Mouse (Mus musculus): Measurements from ENCODE around the gene Klhl5. TPM values are rescaled to one million over a fixed set of nuclear protein-coding genes. Genes with fewer than 3 reads are reported as not detected.

Gene Klhl5
- polyA plus RNA-seq, 1 experiment = 12.0 TPM

DNA sequence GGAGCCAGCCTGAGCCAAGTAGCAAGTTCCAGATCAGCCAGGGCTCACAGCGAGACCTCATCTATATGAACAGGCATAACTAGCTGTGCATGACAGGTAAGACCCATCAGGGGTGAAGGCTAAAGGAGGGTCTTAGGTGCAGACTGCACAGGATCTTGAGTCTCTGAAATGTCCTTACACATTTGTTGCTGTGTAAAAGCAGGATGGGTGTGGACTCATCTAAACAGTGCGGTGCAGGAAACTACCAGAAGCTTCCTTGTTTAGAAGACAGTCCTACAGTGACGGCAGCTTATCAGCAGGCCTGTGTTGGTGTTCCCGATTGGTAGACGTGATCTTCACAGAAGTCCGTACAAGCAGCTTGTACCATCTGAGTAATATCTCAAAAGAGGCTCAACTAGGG is 6.0 kb downstream of the Klhl5 start:
- no peak for TF ChIP-seq EP300 (IDR thresholded peaks at IDR 0.05; ENCODE audit: insufficient read depth, low read depth, low read length)
- no peak for TF ChIP-seq CTCF (IDR thresholded peaks at IDR 0.05; ENCODE audit: low read depth, low read length)
- no peak for TF ChIP-seq POLR2A (IDR thresholded peaks at IDR 0.05; ENCODE audit: insufficient read depth, low read length)
- Histone ChIP-seq H3K27me3 (ENCODE audit: control insufficient read depth, insufficient read depth, low read length, poor library complexity, severe bottlenecking) (no peaks in the 10 kb centered on the region), H3K27ac (ENCODE audit: insufficient read depth, low read length) (no peak overlapping the region)

DNA sequence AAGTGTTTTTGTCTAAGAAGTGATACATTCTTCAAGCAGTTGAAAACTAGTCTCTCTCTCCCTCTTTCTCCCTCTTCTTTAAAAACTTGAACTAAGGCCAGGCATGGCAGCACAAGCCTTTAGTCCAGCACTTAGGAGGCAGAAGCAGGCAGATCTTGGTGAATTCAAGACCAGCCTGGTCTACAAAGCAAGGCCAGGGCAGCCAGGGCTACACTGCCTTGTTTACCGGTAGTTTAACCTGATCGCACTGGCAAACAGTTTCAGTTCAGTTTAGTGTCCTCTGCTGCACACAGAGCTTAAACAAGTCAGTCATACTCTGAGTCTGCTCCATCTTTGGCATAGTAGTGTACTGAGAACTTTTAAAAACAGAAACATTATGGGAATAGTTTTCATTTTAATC is 9.4 kb downstream of the Klhl5 start:
- no peaks in the 10 kb centered on the region for H3K27me3 ChIP-seq (ENCODE audit: control insufficient read depth, insufficient read depth, low read length, poor library complexity, severe bottlenecking)
- no peak overlapping the region for H3K9ac ChIP-seq (ENCODE audit: low read depth, poor library complexity, severe bottlenecking)
- no peak overlapping the region for H3K4me3 ChIP-seq (ENCODE audit: low read depth, low read length)
- TF ChIP-seq POLR2A (IDR thresholded peaks at IDR 0.05; ENCODE audit: insufficient read depth, low read length) (no peak), CTCF (IDR thresholded peaks at IDR 0.05; ENCODE audit: low read depth, low read length) (no peak), EP300 (IDR thresholded peaks at IDR 0.05; ENCODE audit: insufficient read depth, low read depth, low read length) (no peak)
- no peak overlapping the region for H3K27ac ChIP-seq (ENCODE audit: insufficient read depth, low read length)
- no peaks in the 10 kb centered on the region; the same call in 1 of the 2 replicates for H3K36me3 ChIP-seq (ENCODE audit: control insufficient read depth, insufficient read depth, low read length, poor library complexity, severe bottlenecking)
- H3K9me3 ChIP-seq (replicated peaks; ENCODE audit: control insufficient read depth, insufficient read depth, low read length, poor library complexity, severe bottlenecking) = no peaks in the 10 kb centered on the region
- H3K4me1 ChIP-seq (ENCODE audit: control insufficient read depth, insufficient read depth, low read length) = no peaks in the 10 kb centered on the region

More for the DNA sequence above, 6.0 kb downstream of the Klhl5 start:
- Histone ChIP-seq H3K9me3 (replicated peaks; ENCODE audit: control insufficient read depth, insufficient read depth, low read length, poor library complexity, severe bottlenecking) (no peaks in the 10 kb centered on the region), H3K9ac (ENCODE audit: low read depth, poor library complexity, severe bottlenecking) (no peak overlapping the region), H3K36me3 (ENCODE audit: control insufficient read depth, insufficient read depth, low read length, poor library complexity, severe bottlenecking) (no peaks in the 10 kb centered on the region; the same call in 1 of the 2 replicates), H3K4me3 (ENCODE audit: low read depth, low read length) (no peak overlapping the region), H3K4me1 (ENCODE audit: control insufficient read depth, insufficient read depth, low read length) (no peaks in the 10 kb centered on the region)

DNA sequence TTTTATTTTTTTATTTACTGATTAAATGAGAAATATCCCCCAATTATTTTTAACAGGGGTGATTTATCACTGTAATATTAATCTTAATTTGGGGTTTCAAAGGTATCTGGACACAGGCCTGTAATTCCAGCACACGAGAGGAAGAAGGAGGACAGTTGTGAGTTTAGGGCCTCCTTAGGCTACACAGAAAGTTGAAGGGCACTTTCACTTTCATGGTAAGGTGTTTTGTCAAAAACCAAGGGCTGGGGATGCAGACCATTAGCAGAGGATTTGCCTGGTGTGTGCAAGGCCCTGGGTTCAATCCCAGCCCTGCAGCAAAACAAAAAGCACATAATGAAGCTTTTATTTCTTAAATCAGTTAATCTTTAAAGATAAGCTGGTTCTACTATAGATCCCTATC is 12.2 kb downstream of the Klhl5 start:
- no peaks in the 10 kb centered on the region for H3K9me3 ChIP-seq (replicated peaks; ENCODE audit: control insufficient read depth, insufficient read depth, low read length, poor library complexity, severe bottlenecking)
- TF ChIP-seq EP300 (IDR thresholded peaks at IDR 0.05; ENCODE audit: insufficient read depth, low read depth, low read length) = no peak
- TF ChIP-seq POLR2A (IDR thresholded peaks at IDR 0.05; ENCODE audit: insufficient read depth, low read length) = no peak
- TF ChIP-seq CTCF (IDR thresholded peaks at IDR 0.05; ENCODE audit: low read depth, low read length) = no peak
- H3K27me3 ChIP-seq (ENCODE audit: control insufficient read depth, insufficient read depth, low read length, poor library complexity, severe bottlenecking) = no peaks in the 10 kb centered on the region
- no peak overlapping the region for H3K4me3 ChIP-seq (ENCODE audit: low read depth, low read length)
- H3K36me3 ChIP-seq (ENCODE audit: control insufficient read depth, insufficient read depth, low read length, poor library complexity, severe bottlenecking) = no peaks in the 10 kb centered on the region; the same call in 1 of the 2 replicates
- H3K4me1 ChIP-seq (ENCODE audit: control insufficient read depth, insufficient read depth, low read length) = no peaks in the 10 kb centered on the region
- H3K9ac ChIP-seq (ENCODE audit: low read depth, poor library complexity, severe bottlenecking) = no peak overlapping the region
- no peak overlapping the region for H3K27ac ChIP-seq (ENCODE audit: insufficient read depth, low read length)

DNA sequence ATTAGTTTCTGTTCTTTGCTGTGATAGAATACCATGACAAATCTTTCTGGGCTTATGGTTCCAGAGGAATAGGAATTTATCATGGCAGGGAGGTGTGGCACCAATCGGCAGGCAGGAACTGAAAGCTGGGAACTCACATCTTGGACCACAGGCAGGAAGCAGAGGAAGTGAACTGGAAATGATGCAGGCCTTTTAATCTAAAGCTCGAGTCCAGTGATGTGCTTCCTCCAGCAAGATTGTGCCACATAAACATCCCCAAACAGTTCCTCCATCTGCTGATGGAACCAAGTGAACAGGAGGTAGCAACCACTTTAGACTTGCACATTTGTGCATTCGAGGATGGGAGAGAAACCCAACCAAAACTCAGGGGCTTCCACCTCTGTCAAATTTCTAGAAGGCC is 12.6 kb downstream of the Klhl5 start:
- no peaks in the 10 kb centered on the region for H3K9me3 ChIP-seq (replicated peaks; ENCODE audit: control insufficient read depth, insufficient read depth, low read length, poor library complexity, severe bottlenecking)
- no peaks in the 10 kb centered on the region; the same call in 1 of the 2 replicates for H3K36me3 ChIP-seq (ENCODE audit: control insufficient read depth, insufficient read depth, low read length, poor library complexity, severe bottlenecking)
- H3K4me1 ChIP-seq (ENCODE audit: control insufficient read depth, insufficient read depth, low read length) = no peaks in the 10 kb centered on the region
- H3K4me3 ChIP-seq (ENCODE audit: low read depth, low read length) = no peak overlapping the region
- no peak overlapping the region for H3K9ac ChIP-seq (ENCODE audit: low read depth, poor library complexity, severe bottlenecking)
- H3K27me3 ChIP-seq (ENCODE audit: control insufficient read depth, insufficient read depth, low read length, poor library complexity, severe bottlenecking) = no peaks in the 10 kb centered on the region
- no peak for TF ChIP-seq EP300 (IDR thresholded peaks at IDR 0.05; ENCODE audit: insufficient read depth, low read depth, low read length)
- TF ChIP-seq CTCF (IDR thresholded peaks at IDR 0.05; ENCODE audit: low read depth, low read length) = no peak
- TF ChIP-seq POLR2A (IDR thresholded peaks at IDR 0.05; ENCODE audit: insufficient read depth, low read length) = no peak
- no peak overlapping the region for H3K27ac ChIP-seq (ENCODE audit: insufficient read depth, low read length)

DNA sequence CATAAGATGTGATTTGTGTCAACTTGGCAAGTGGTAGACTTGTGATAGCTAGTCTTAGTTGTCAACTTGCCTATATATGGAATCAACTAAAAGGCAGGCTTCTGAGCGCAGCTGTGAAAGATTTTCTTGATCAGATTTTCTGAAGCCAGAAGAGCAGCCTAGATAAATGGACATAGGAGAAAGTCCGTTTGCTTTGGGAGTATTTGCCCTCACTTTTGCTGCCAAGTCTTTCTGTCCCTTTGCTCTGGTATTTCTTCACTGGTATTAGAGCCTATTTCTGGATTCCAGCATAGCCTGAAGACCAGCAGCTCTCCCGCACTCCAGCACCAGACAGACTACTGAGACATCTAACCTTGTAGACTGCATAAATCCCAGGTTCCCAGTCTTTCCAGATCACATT is 15.3 kb downstream of the Klhl5 start:
- no peak for TF ChIP-seq EP300 (IDR thresholded peaks at IDR 0.05; ENCODE audit: insufficient read depth, low read depth, low read length)
- TF ChIP-seq POLR2A (IDR thresholded peaks at IDR 0.05; ENCODE audit: insufficient read depth, low read length) = no peak
- TF ChIP-seq CTCF (IDR thresholded peaks at IDR 0.05; ENCODE audit: low read depth, low read length) = no peak
- H3K36me3 ChIP-seq (ENCODE audit: control insufficient read depth, insufficient read depth, low read length, poor library complexity, severe bottlenecking) = no peaks in the 10 kb centered on the region

DNA sequence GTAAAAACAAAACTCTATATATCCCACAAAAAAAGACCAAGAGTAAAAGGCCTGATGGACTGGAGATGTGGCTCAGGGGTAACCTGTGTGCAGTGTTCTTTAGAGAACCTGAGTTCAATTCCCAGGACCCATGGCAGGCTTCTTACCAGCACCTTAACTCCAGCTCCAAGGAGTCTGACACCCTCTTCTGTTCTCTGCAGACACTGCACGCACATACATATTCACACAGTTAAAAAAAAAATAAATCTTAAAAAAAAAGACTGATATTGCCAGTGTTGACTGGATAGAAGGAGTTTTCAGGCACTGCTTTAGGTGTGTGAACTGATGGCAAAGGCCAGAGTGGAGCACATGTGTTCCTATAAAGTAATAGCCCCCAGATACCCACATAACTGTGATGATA is 18.8 kb downstream of the Klhl5 start:
- Histone ChIP-seq H3K27me3 (ENCODE audit: control insufficient read depth, insufficient read depth, low read length, poor library complexity, severe bottlenecking) (no peaks in the 10 kb centered on the region), H3K4me3 (ENCODE audit: low read depth, low read length) (no peak overlapping the region), H3K4me1 (ENCODE audit: control insufficient read depth, insufficient read depth, low read length) (no peaks in the 10 kb centered on the region), H3K9ac (ENCODE audit: low read depth, poor library complexity, severe bottlenecking) (no peak overlapping the region), H3K27ac (ENCODE audit: insufficient read depth, low read length) (no peak overlapping the region), H3K9me3 (replicated peaks; ENCODE audit: control insufficient read depth, insufficient read depth, low read length, poor library complexity, severe bottlenecking) (no peaks in the 10 kb centered on the region), H3K36me3 (ENCODE audit: control insufficient read depth, insufficient read depth, low read length, poor library complexity, severe bottlenecking) (no peaks in the 10 kb centered on the region)
- no peak for TF ChIP-seq POLR2A (IDR thresholded peaks at IDR 0.05; ENCODE audit: insufficient read depth, low read length)
- TF ChIP-seq EP300 (IDR thresholded peaks at IDR 0.05; ENCODE audit: insufficient read depth, low read depth, low read length) = no peak
- no peak for TF ChIP-seq CTCF (IDR thresholded peaks at IDR 0.05; ENCODE audit: low read depth, low read length)

More for the DNA sequence above, 15.3 kb downstream of the Klhl5 start:
- H3K27me3 ChIP-seq (ENCODE audit: control insufficient read depth, insufficient read depth, low read length, poor library complexity, severe bottlenecking) = no peaks in the 10 kb centered on the region
- no peaks in the 10 kb centered on the region for H3K4me1 ChIP-seq (ENCODE audit: control insufficient read depth, insufficient read depth, low read length)
- H3K27ac ChIP-seq (ENCODE audit: insufficient read depth, low read length) = no peak overlapping the region
- H3K9ac ChIP-seq (ENCODE audit: low read depth, poor library complexity, severe bottlenecking) = no peak overlapping the region
- no peaks in the 10 kb centered on the region for H3K9me3 ChIP-seq (replicated peaks; ENCODE audit: control insufficient read depth, insufficient read depth, low read length, poor library complexity, severe bottlenecking)
- no peak overlapping the region for H3K4me3 ChIP-seq (ENCODE audit: low read depth, low read length)

Data from ES-Bruce4 (cell line).